Mouse (Mus musculus) gastrocnemius, postnatal 4 days (tissue): ENCODE measurements around the gene Orc1. TPM values are rescaled to one million over a fixed set of nuclear protein-coding genes. Genes with fewer than 3 reads are reported as not detected.

Source experiments
- DNase-seq, 2 experiments: peaks; one replicate each; pipeline ENCODE4 v3.0.0; 2021 to 2022; ENCODE audit warnings: low spot score in 2 of 2, mixed read lengths in 2 of 2
- long read RNA-seq, 2 experiments: library from polyadenylated mRNA; stranded (forward); transcript quantifications; one replicate each; pipeline ENCODE4 v2.0.0; 2021
- total RNA-seq, 2 experiments: library from RNA; stranded (reverse); gene quantifications; 2 replicates each; pipeline ENCODE4 v1.2.3; 2021

Orc1 gene
- total RNA-seq, result 1 to 10 TPM; 1.4 to 2.0 TPM
- long read RNA-seq, experiment 1, partial matches to known transcripts, result 0 of 5 reads
- long read RNA-seq, experiment 1, other reads (novel, unspliced or antisense), result 3 of 5 reads
- long read RNA-seq, experiment 2, partial matches to known transcripts, result 2 of 6 reads
- long read RNA-seq, experiment 2, other reads (novel, unspliced or antisense), result 3 of 6 reads

- peak; percentile 92 to 97 for DNase-seq
Observed at GRCm38 (mm10) chr4:108578840-108579742, at the start of gene Orc1, which contains the start of gene Prpf38a. TSS of gene Orc1 (plus strand) at chr4:108579423. TSS of gene Prpf38a (minus strand) at chr4:108579336.

GRCm38 (mm10) chr4:108539701-108540100 is 39.5 kb upstream of the Orc1 start:
- no peak for DNase-seq

GRCm38 (mm10) chr4:108565026-108565425 is 14.2 kb upstream of the Orc1 start:
- no peak for DNase-seq

- no peak for DNase-seq
Observed at GRCm38 (mm10) chr4:108572644-108573043, 6.6 kb upstream of the Orc1 start.

DNA sequence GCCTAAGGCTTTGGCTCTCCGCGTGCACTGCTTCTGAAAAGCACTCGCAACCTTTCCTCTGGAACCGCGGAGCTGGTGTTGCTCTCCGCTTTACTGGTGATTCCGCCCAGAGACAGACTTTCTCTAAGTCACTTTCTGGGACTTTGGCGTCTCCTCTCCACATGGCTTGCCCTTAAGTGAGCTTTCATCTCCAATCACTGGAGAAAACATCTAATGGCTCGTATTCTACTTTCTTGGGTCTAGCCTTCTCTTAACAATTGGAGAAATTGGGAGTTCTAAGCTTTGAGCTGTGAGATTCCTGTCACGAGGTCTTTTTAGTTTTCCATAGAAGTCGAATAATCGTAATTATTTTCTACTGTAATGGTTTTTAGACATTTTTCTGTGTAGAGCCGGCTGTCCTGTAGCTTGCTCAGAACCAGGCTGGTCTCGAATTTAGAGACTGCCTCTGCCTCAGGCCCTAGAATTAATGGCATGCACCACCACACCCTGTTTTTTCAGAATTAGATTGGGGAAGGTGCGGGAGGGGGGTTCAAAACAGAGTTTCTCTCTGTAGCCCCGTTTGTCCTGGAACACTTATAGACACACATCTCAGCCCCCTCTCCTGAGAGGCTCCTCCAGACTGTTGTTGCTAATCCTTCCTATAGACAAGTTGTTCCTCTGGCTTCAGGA is 654 bp downstream of the Orc1 start:
- DNase-seq, result no peak

GRCm38 (mm10) chr4:108593376-108593775 is 14.2 kb downstream of the Orc1 start:
- DNase-seq, result no peak

GRCm38 (mm10) chr4:108595785-108596184 is 16.6 kb downstream of the Orc1 start:
- no peak for DNase-seq

DNA sequence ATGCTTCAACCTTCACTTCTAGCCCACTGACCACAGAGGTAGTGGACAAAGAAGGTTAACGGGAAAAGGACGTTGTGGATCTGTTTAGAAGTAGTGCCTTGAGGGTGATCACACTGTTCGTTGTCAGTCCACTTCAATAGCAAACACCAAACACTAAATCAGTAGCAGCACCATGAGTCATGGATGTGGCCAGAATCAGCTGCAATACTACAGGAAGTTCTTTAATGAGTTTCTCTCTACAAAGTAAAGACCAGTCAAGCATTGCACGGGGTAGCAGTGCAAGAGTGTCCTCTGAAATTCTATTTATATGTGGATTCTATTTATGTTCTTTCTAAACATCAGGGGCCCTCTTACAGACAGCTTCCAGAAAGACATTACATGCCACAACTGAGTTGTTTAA is 19.1 kb downstream of the Orc1 start:
- no peak for DNase-seq

DNA sequence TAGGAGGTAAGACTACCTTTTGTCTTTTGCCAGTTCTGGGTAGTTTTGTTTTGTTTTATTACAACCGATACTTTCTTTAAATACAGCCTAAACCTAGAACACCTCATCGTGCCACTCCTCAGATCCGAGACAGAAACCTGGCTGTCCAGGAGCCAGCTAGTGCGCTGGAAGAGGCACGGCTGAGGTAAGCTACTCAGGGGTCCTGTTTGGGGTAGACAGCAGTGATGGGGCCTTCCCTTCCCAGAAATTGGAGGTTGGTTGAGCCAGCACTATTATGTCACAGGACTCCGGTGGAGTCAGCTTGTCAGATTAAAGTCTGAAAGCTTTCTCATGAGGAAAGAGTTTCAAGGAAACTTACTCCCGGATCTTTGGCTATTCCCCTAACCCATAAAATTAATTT is 22.6 kb downstream of the Orc1 start:
- DNase-seq, result no peak

- DNase-seq, result no peak
Observed at GRCm38 (mm10) chr4:108608651-108609050, 29.4 kb downstream of the Orc1 start.

GRCm38 (mm10) chr4:108610935-108611334 is 31.7 kb downstream of the Orc1 start:
- no peak for DNase-seq

GRCm38 (mm10) chr4:108618586-108618985 is 39.4 kb downstream of the Orc1 start:
- no peak for DNase-seq

GRCm38 (mm10) chr4:108619165-108619564 is 39.9 kb downstream of the Orc1 start:
- peak in 1 of 2 experiments; percentile 20 for DNase-seq

GRCm38 (mm10) chr4:108619587-108620341 is 40.5 kb downstream of the Orc1 start, which contains the start of gene Cc2d1b:
TSS of gene Cc2d1b (plus strand) at chr4:108619940.
- peak; percentile 81 to 88 for DNase-seq

DNA sequence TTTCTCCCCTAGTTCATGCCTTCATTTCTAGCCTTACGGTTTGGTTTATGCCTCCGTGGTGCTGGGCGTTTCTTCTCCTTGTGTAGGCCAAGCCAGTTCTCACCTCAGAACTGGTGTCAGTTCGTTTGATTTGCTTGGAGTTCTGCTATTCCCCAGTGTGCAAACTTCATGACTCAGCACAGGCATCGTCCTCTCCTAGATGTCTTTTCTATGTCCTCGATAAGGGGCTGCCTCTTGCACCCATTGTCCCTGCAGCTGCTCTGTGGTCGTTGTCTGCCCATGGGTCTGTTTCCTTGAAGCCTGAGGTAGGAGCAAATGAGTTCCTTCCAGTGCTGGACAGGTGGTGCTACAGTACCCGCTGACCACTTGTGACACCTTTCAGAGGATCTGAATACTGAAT is 41.3 kb downstream of the Orc1 start:
- DNase-seq, result no peak

- DNase-seq, result no peak
Observed at GRCm38 (mm10) chr4:108621504-108621903, 42.3 kb downstream of the Orc1 start.

GRCm38 (mm10) chr4:108627066-108627465 is 47.8 kb downstream of the Orc1 start:
- DNase-seq, result no peak

- DNase-seq, result no peak
Observed at GRCm38 (mm10) chr4:108629363-108629880, 50.2 kb downstream of the Orc1 start.

GRCm38 (mm10) chr4:108630096-108630495 is 50.9 kb downstream of the Orc1 start:
- no peak for DNase-seq

- DNase-seq, result no peak
Observed at GRCm38 (mm10) chr4:108631616-108632015, 52.4 kb downstream of the Orc1 start.

- DNase-seq, result no peak
Observed at GRCm38 (mm10) chr4:108633703-108634102, 54.5 kb downstream of the Orc1 start.
